Mouse (Mus musculus): ENCODE measurements at regions not wholly inside any gene's neighbourhood (a gene's known extent, or its start where the extent isn't known, plus 50 kb on each side); places are given as distances from the start of the nearest gene placed in this dataset.

- WGBS = 51% methylated on average over 4 of the region's 4 CpGs
- Histone ChIP-seq H3K4me3 (ENCODE audit: insufficient read depth, low read depth, low read length) (no peak overlapping the region), H3K27ac (ENCODE audit: insufficient read depth, low read depth, low read length) (no peak overlapping the region), H3K4me1 (ENCODE audit: control insufficient read depth, insufficient read depth, low read length) (no peaks in the 10 kb centered on the region)
- TF ChIP-seq CTCF (IDR thresholded peaks at IDR 0.05; ENCODE audit: insufficient read depth, low read depth, low read length) (no peak), POLR2A (IDR thresholded peaks at IDR 0.05; ENCODE audit: insufficient read depth, low read depth, low read length) (no peak)
Observed at GRCm38 (mm10) chr13:110710847-110711246, 316.0 kb downstream of the Plk2 start.

- H3K4me1 ChIP-seq (ENCODE audit: control insufficient read depth, insufficient read depth, low read length) = no peaks in the 10 kb centered on the region
- WGBS = 71% methylated on average over 3 of the region's 3 CpGs
- TF ChIP-seq CTCF (IDR thresholded peaks at IDR 0.05; ENCODE audit: insufficient read depth, low read depth, low read length) (no peak), POLR2A (IDR thresholded peaks at IDR 0.05; ENCODE audit: insufficient read depth, low read depth, low read length) (no peak)
- no peak overlapping the region for H3K27ac ChIP-seq (ENCODE audit: insufficient read depth, low read depth, low read length)
- no peak overlapping the region for H3K4me3 ChIP-seq (ENCODE audit: insufficient read depth, low read depth, low read length)
Observed at GRCm38 (mm10) chr13:110712527-110712926, 317.7 kb downstream of the Plk2 start.

- Histone ChIP-seq H3K27ac (ENCODE audit: insufficient read depth, low read depth, low read length) (no peak overlapping the region), H3K4me1 (ENCODE audit: control insufficient read depth, insufficient read depth, low read length) (no peaks in the 10 kb centered on the region), H3K4me3 (ENCODE audit: insufficient read depth, low read depth, low read length) (no peak overlapping the region)
- TF ChIP-seq CTCF (IDR thresholded peaks at IDR 0.05; ENCODE audit: insufficient read depth, low read depth, low read length) (no peak), POLR2A (IDR thresholded peaks at IDR 0.05; ENCODE audit: insufficient read depth, low read depth, low read length) (no peak)
- 62% methylated on average over 10 of the region's 10 CpGs for WGBS
Observed at GRCm38 (mm10) chr13:110722170-110722569, 327.3 kb downstream of the Plk2 start.

GRCm38 (mm10) chr13:110722752-110723151, 327.9 kb downstream of the Plk2 start:
- no peaks in the 10 kb centered on the region for H3K4me1 ChIP-seq (ENCODE audit: control insufficient read depth, insufficient read depth, low read length)
- no peak overlapping the region for H3K4me3 ChIP-seq (ENCODE audit: insufficient read depth, low read depth, low read length)
- no peak overlapping the region for H3K27ac ChIP-seq (ENCODE audit: insufficient read depth, low read depth, low read length)
- 68% methylated on average over 6 of the region's 6 CpGs for WGBS
- TF ChIP-seq POLR2A (IDR thresholded peaks at IDR 0.05; ENCODE audit: insufficient read depth, low read depth, low read length) (no peak), CTCF (IDR thresholded peaks at IDR 0.05; ENCODE audit: insufficient read depth, low read depth, low read length) (no peak)

- no peak overlapping the region for H3K27ac ChIP-seq (ENCODE audit: insufficient read depth, low read depth, low read length)
- 61% methylated on average over 2 of the region's 2 CpGs for WGBS
- TF ChIP-seq POLR2A (IDR thresholded peaks at IDR 0.05; ENCODE audit: insufficient read depth, low read depth, low read length) = no peak
- TF ChIP-seq CTCF (IDR thresholded peaks at IDR 0.05; ENCODE audit: insufficient read depth, low read depth, low read length) = no peak
- H3K4me3 ChIP-seq (ENCODE audit: insufficient read depth, low read depth, low read length) = no peak overlapping the region
- no peaks in the 10 kb centered on the region for H3K4me1 ChIP-seq (ENCODE audit: control insufficient read depth, insufficient read depth, low read length)
Observed at GRCm38 (mm10) chr13:110724836-110725235, 330.0 kb downstream of the Plk2 start.

GRCm38 (mm10) chr13:110725821-110726220, 331.0 kb downstream of the Plk2 start:
- Histone ChIP-seq H3K27ac (ENCODE audit: insufficient read depth, low read depth, low read length) (no peak overlapping the region), H3K4me3 (ENCODE audit: insufficient read depth, low read depth, low read length) (no peak overlapping the region), H3K4me1 (ENCODE audit: control insufficient read depth, insufficient read depth, low read length) (no peaks in the 10 kb centered on the region)
- 87% methylated on average over 3 of the region's 3 CpGs for WGBS
- TF ChIP-seq POLR2A (IDR thresholded peaks at IDR 0.05; ENCODE audit: insufficient read depth, low read depth, low read length) = no peak
- TF ChIP-seq CTCF (IDR thresholded peaks at IDR 0.05; ENCODE audit: insufficient read depth, low read depth, low read length) = no peak

GRCm38 (mm10) chr13:110735511-110735910, 340.7 kb downstream of the Plk2 start:
- H3K27ac ChIP-seq (ENCODE audit: insufficient read depth, low read depth, low read length) = no peak overlapping the region
- WGBS = 26% methylated on average over 5 of the region's 5 CpGs

GRCm38 (mm10) chr13:110741576-110742206, 346.8 kb downstream of the Plk2 start:
- WGBS = 50% methylated on average over 11 of the region's 11 CpGs
- Histone ChIP-seq H3K4me1 (ENCODE audit: control insufficient read depth, insufficient read depth, low read length) (peaks cover 2% of the 10 kb centered on the region; the same call in 1 of the 2 replicates), H3K27ac (ENCODE audit: insufficient read depth, low read depth, low read length) (no peak overlapping the region), H3K4me3 (ENCODE audit: insufficient read depth, low read depth, low read length) (no peak overlapping the region)
- TF ChIP-seq POLR2A (IDR thresholded peaks at IDR 0.05; ENCODE audit: insufficient read depth, low read depth, low read length) (no peak), CTCF (IDR thresholded peaks at IDR 0.05; ENCODE audit: insufficient read depth, low read depth, low read length) (no peak)

More at GRCm38 (mm10) chr13:110735511-110735910, 340.7 kb downstream of the Plk2 start:
- H3K4me3 ChIP-seq (ENCODE audit: insufficient read depth, low read depth, low read length) = no peak overlapping the region
- TF ChIP-seq POLR2A (IDR thresholded peaks at IDR 0.05; ENCODE audit: insufficient read depth, low read depth, low read length) (no peak), CTCF (IDR thresholded peaks at IDR 0.05; ENCODE audit: insufficient read depth, low read depth, low read length) (no peak)
- H3K4me1 ChIP-seq (ENCODE audit: control insufficient read depth, insufficient read depth, low read length) = no peaks in the 10 kb centered on the region

GRCm38 (mm10) chr13:110747223-110747868, 352.5 kb downstream of the Plk2 start:
- H3K4me1 ChIP-seq (ENCODE audit: control insufficient read depth, insufficient read depth, low read length) = peaks cover 2% of the 10 kb centered on the region; the same call in 1 of the 2 replicates
- WGBS = 57% methylated on average over 6 of the region's 6 CpGs
- TF ChIP-seq POLR2A (IDR thresholded peaks at IDR 0.05; ENCODE audit: insufficient read depth, low read depth, low read length) = no peak
- no peak for TF ChIP-seq CTCF (IDR thresholded peaks at IDR 0.05; ENCODE audit: insufficient read depth, low read depth, low read length)
- H3K27ac ChIP-seq (ENCODE audit: insufficient read depth, low read depth, low read length) = no peak overlapping the region
- no peak overlapping the region for H3K4me3 ChIP-seq (ENCODE audit: insufficient read depth, low read depth, low read length)
